Mouse (Mus musculus) MEL (cell line): ENCODE measurements at regions not wholly inside any gene's neighbourhood (a gene's known extent, or its start where the extent isn't known, plus 50 kb on each side); places are given as distances from the start of the nearest gene placed in this dataset.

Experiments used
- DNase-seq: peaks from one replicate; pipeline ENCODE4 v3.0.0; 2011; ENCODE audit warnings: low read depth, low spot score
- H3K27ac ChIP-seq: 2 replicates; pipeline ENCODE4 v1.5.1; 2012; ENCODE audit warnings: low read depth, mild to moderate bottlenecking, control low read depth, low read length, moderate library complexity; ENCODE audit not compliant: control insufficient read depth
- H3K27me3 ChIP-seq, 2 experiments: fragments of 150-350 bp in 1 of 2; sonication (generic) in 1 of 2; 2 replicates each; pipeline ENCODE4 v1.6.1; 2012; ENCODE audit warnings: low read length in 2 of 2, mild to moderate bottlenecking in 2 of 2, improper control_type of control experiment in 1 of 2, moderate library complexity in 1 of 2; ENCODE audit not compliant: insufficient read depth in 2 of 2, control insufficient read depth in 1 of 2
- H3K36me3 ChIP-seq, 2 experiments: 2 replicates each; pipeline ENCODE4 v1.6.1; 2012 to 2014; ENCODE audit warnings: low read length in 2 of 2, improper control_type of control experiment in 1 of 2, inconsistent platforms in 1 of 2, mild to moderate bottlenecking in 1 of 2; ENCODE audit not compliant: insufficient read depth in 2 of 2, control insufficient read depth in 1 of 2
- H3K4me1 ChIP-seq, 2 experiments: fragments of 150-350 bp in 1 of 2; sonication (generic) in 1 of 2; 2 replicates each; pipeline ENCODE4 v1.6.1; 2012; ENCODE audit warnings: low read length in 2 of 2, improper control_type of control experiment in 1 of 2, mild to moderate bottlenecking in 1 of 2; ENCODE audit not compliant: insufficient read depth in 2 of 2, control insufficient read depth in 1 of 2
- H3K4me3 ChIP-seq, 2 experiments: fragments of 150-350 bp in 1 of 2; sonication (generic) in 1 of 2; 2 replicates each; pipeline ENCODE4 v1.5.1; 2012; ENCODE audit warnings: low read depth in 2 of 2, low read length in 2 of 2, mild to moderate bottlenecking in 2 of 2, moderate library complexity in 2 of 2, control low read depth in 1 of 2, improper control_type of control experiment in 1 of 2; ENCODE audit not compliant: control insufficient read depth in 1 of 2, insufficient read depth in 1 of 2
- H3K79me2 ChIP-seq: 2 replicates; pipeline ENCODE4 v1.6.1; 2012; ENCODE audit warnings: mild to moderate bottlenecking, low read length, moderate library complexity; ENCODE audit not compliant: control insufficient read depth, poor library complexity, insufficient read depth
- H3K9ac ChIP-seq: 2 replicates; pipeline ENCODE4 v1.6.1; 2012; ENCODE audit warnings: low read depth, mild to moderate bottlenecking, control low read depth, low read length, moderate library complexity; ENCODE audit not compliant: control insufficient read depth, poor library complexity, severe bottlenecking
- H3K9me3 ChIP-seq: fragments of 150-350 bp; sonication (generic); replicated peaks from 2 replicates; pipeline ENCODE4 v1.6.1; 2012; ENCODE audit warnings: mild to moderate bottlenecking, low read length, improper control_type of control experiment, moderate library complexity; ENCODE audit not compliant: insufficient read depth
- CTCF ChIP-seq, 3 experiments: IDR thresholded peaks in 2 of 3; conservative IDR thresholded peaks in 1 of 3; 2 replicates each; pipeline ENCODE4 v1.5.1; 2011 to 2012; ENCODE audit warnings: low read length in 3 of 3, low read depth in 2 of 3, mild to moderate bottlenecking in 2 of 3, improper control_type of control experiment in 1 of 3, inconsistent platforms in 1 of 3, mixed read lengths in 1 of 3, moderate library complexity in 1 of 3; ENCODE audit not compliant: control insufficient read depth in 1 of 3, insufficient read depth in 1 of 3, poor library complexity in 1 of 3, severe bottlenecking in 1 of 3
- ELF1 ChIP-seq: IDR thresholded peaks from 2 replicates; pipeline ENCODE4 v1.6.1; 2014; ENCODE audit warnings: low read depth, mild to moderate bottlenecking, inconsistent platforms, low read length, improper control_type of control experiment, moderate library complexity
- ETS1 ChIP-seq: IDR thresholded peaks from 2 replicates; pipeline ENCODE4 v1.6.1; 2012; ENCODE audit warnings: low read depth, mild to moderate bottlenecking, inconsistent platforms, low read length, improper control_type of control experiment, moderate library complexity
- GABPA ChIP-seq: IDR thresholded peaks from 2 replicates; pipeline ENCODE4 v1.6.1; 2012; ENCODE audit warnings: low read depth, mild to moderate bottlenecking, inconsistent platforms, low read length, improper control_type of control experiment, moderate library complexity
- HCFC1 ChIP-seq: IDR thresholded peaks from 2 replicates; pipeline ENCODE4 v1.6.1; 2012; ENCODE audit warnings: low read depth, mild to moderate bottlenecking, inconsistent platforms, low read length, improper control_type of control experiment, moderate library complexity
- JUND ChIP-seq: IDR thresholded peaks from 2 replicates; pipeline ENCODE4 v1.6.1; 2011; ENCODE audit warnings: low read depth, mild to moderate bottlenecking, improper control_type of control experiment, low read length
- KAT2A ChIP-seq: conservative IDR thresholded peaks from 2 replicates; pipeline ENCODE4 v1.6.1; 2012; ENCODE audit warnings: low read depth, low read length, improper control_type of control experiment, inconsistent platforms
- MAZ ChIP-seq: IDR thresholded peaks from 2 replicates; pipeline ENCODE4 v1.6.1; 2012; ENCODE audit warnings: low read depth, mild to moderate bottlenecking, inconsistent platforms, low read length, improper control_type of control experiment
- MYB ChIP-seq: IDR thresholded peaks from 2 replicates; pipeline ENCODE4 v1.6.1; 2011; ENCODE audit warnings: mild to moderate bottlenecking, low read depth, low read length, improper control_type of control experiment
- MYC ChIP-seq: IDR thresholded peaks from 2 replicates; pipeline ENCODE4 v1.6.1; 2011; ENCODE audit warnings: low read depth, mild to moderate bottlenecking, low read length, improper control_type of control experiment, moderate library complexity
- POLR2A ChIP-seq, 2 experiments: IDR thresholded peaks; 2 replicates each; pipeline ENCODE4 v1.6.1; 2011 to 2012; ENCODE audit warnings: low read length in 2 of 2, mild to moderate bottlenecking in 2 of 2, control low read depth in 1 of 2, improper control_type of control experiment in 1 of 2, low read depth in 1 of 2, moderate library complexity in 1 of 2; ENCODE audit not compliant: control insufficient read depth in 1 of 2, insufficient read depth in 1 of 2, poor library complexity in 1 of 2
- POLR2AphosphoS2 ChIP-seq: IDR thresholded peaks from 2 replicates; pipeline ENCODE4 v1.6.1; 2011; ENCODE audit warnings: low read length, improper control_type of control experiment
- RAD21 ChIP-seq: IDR thresholded peaks from 2 replicates; pipeline ENCODE4 v1.6.1; 2011; ENCODE audit warnings: mild to moderate bottlenecking, low read depth, low read length, improper control_type of control experiment
- RCOR1 ChIP-seq: IDR thresholded peaks from 2 replicates; pipeline ENCODE4 v1.6.1; 2012; ENCODE audit warnings: low read depth, mild to moderate bottlenecking, inconsistent platforms, low read length, improper control_type of control experiment
- SIN3A ChIP-seq: IDR thresholded peaks from 2 replicates; pipeline ENCODE4 v1.6.1; 2012; ENCODE audit warnings: low read length, improper control_type of control experiment, inconsistent platforms
- TAL1 ChIP-seq: IDR thresholded peaks from 2 replicates; pipeline ENCODE4 v1.6.1; 2012; ENCODE audit warnings: mild to moderate bottlenecking, inconsistent platforms, low read length, moderate library complexity, mixed read lengths
- USF1 ChIP-seq: IDR thresholded peaks from 2 replicates; pipeline ENCODE4 v1.6.1; 2014; ENCODE audit warnings: low read depth, mild to moderate bottlenecking, inconsistent platforms, low read length, improper control_type of control experiment, moderate library complexity
- ZMIZ1 ChIP-seq: IDR thresholded peaks from 2 replicates; pipeline ENCODE4 v1.6.1; 2012; ENCODE audit warnings: low read depth, mild to moderate bottlenecking, inconsistent platforms, low read length, improper control_type of control experiment, moderate library complexity

GRCm38 (mm10) chr12:26045321-26045720, 369.7 kb downstream of the Rnf144a start:
- Histone ChIP-seq H3K79me2 (no peaks in the 10 kb centered on the region), H3K4me3 (no peak overlapping the region), H3K4me1 (no peaks in the 10 kb centered on the region), H3K9me3 (no peaks in the 10 kb centered on the region), H3K36me3 (no peaks in the 10 kb centered on the region), H3K9ac (no peak overlapping the region), H3K27ac (no peak overlapping the region), H3K27me3 (no peaks in the 10 kb centered on the region)
- TF ChIP-seq ZMIZ1 (no peak), MAZ (no peak), MYC (no peak), RAD21 (no peak), SIN3A (no peak)
- DNase-seq = no peak

DNA sequence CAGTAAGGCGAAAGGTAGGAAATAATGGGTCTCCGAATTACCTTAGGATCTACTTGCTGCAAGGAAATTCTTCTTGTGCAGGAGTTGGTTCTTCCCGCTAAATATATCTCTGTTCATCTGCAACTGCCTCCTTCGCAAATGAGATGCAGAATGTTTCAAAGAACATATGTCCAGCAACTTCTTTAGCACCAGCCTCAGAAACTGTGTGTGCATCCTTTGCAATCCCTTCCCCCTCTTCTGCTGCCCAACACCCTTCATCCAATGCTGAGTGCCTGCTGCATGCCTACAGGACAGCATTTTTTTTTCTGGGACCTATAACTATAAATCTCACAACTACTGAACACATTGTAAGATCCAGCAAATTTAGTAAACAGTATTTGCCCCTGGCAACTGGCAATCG, 402.1 kb downstream of the Rnf144a start:
- no peak for DNase-seq
- TF ChIP-seq MAZ (no peak), MYB (no peak), USF1 (no peak), CTCF (IDR thresholded peaks at IDR 0.05 in 2 of 3, conservative IDR thresholded peaks at IDR 0.05 in 1 of 3; ENCODE audit: control insufficient read depth in 1 of 3, insufficient read depth in 1 of 3, low read depth in 2 of 3, low read length in 3 of 3, poor library complexity in 1 of 3, severe bottlenecking in 1 of 3) (no peak), TAL1 (no peak), JUND (no peak), GABPA (no peak), ELF1 (no peak), ETS1 (no peak), HCFC1 (no peak), KAT2A (no peak), RCOR1 (no peak)
- Histone ChIP-seq H3K36me3 (no peaks in the 10 kb centered on the region), H3K4me3 (no peak overlapping the region), H3K4me1 (no peaks in the 10 kb centered on the region), H3K9ac (no peak overlapping the region), H3K79me2 (no peaks in the 10 kb centered on the region), H3K9me3 (no peaks in the 10 kb centered on the region), H3K27ac (no peak overlapping the region), H3K27me3 (no peaks in the 10 kb centered on the region)

DNA sequence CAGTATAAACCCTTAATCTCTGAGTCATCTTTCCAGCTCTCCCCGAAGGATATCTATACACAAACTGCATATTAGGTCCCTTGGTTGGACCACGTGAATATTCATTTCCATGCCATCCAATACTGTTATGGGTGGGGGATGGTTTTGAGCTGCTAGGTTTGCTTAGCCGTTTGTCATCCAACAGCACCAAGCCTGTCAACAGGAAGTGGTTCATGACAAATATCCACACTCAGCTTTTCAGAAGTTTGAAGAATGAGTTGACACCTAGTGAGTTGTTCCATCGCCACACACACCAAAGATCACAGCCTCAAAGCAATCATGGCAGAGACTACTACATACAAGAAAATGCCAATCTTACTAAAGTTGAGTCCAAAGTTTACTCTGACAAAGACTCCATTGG, 421.0 kb downstream of the Rnf144a start:
- no peaks in the 10 kb centered on the region for H3K4me1 ChIP-seq
- no peak for TF ChIP-seq POLR2AphosphoS2
- no peak for TF ChIP-seq GABPA
- no peak for TF ChIP-seq TAL1
- no peak for TF ChIP-seq POLR2A (IDR thresholded peaks at IDR 0.05; ENCODE audit: control insufficient read depth in 1 of 2, insufficient read depth in 1 of 2, low read depth in 1 of 2, low read length in 2 of 2, poor library complexity in 1 of 2)
- TF ChIP-seq SIN3A = no peak
- no peak for TF ChIP-seq MAZ
- H3K27ac ChIP-seq = no peak overlapping the region
- H3K36me3 ChIP-seq = no peaks in the 10 kb centered on the region
- H3K27me3 ChIP-seq = no peaks in the 10 kb centered on the region
- no peak overlapping the region for H3K9ac ChIP-seq
- no peak overlapping the region for H3K4me3 ChIP-seq
- no peak for DNase-seq
- H3K9me3 ChIP-seq = no peaks in the 10 kb centered on the region
- H3K79me2 ChIP-seq = no peaks in the 10 kb centered on the region
